Mouse (Mus musculus) retina, embryonic 14.5 days (tissue): ENCODE measurements around the gene Syde2.
"Not testable (repeated sequence)": the region's sequence is repeated elsewhere in the genome, so short reads cannot be mapped to it uniquely, and the experiment has no call there.

Source experiments
- DNase-seq: peaks from one replicate; pipeline ENCODE4 v3.0.0-alpha.2; 2015; ENCODE audit warnings: low spot score

The Syde2 gene

GRCm38 (mm10) chr3:145966806-145967205 is 20.9 kb upstream of the Syde2 start:
- no peak for DNase-seq

- DNase-seq, result no peak
Observed at GRCm38 (mm10) chr3:145969031-145969501, 18.6 kb upstream of the Syde2 start.

DNA sequence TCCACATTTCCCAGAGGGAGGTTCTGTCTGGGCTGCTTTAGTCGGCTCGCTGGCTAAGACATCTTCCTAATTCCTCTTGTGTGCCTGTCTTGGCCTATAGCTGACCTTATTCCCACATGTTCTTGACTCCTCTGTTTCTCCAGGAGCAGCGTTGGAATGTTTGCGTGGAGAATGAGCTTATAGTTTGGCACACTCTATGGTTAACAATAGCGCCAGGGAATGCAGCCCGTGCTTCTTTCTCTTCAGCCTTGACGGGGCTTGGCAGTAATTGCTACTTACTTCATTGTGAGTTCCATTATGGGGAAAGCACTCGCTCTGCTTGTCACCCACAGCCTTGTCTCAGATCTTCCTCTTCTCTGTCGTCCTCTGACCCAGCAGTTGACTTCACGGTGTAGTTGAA is 16.2 kb upstream of the Syde2 start:
- DNase-seq, result no peak

- no peak for DNase-seq
Observed at GRCm38 (mm10) chr3:145974986-145975385, 12.7 kb upstream of the Syde2 start.

DNA sequence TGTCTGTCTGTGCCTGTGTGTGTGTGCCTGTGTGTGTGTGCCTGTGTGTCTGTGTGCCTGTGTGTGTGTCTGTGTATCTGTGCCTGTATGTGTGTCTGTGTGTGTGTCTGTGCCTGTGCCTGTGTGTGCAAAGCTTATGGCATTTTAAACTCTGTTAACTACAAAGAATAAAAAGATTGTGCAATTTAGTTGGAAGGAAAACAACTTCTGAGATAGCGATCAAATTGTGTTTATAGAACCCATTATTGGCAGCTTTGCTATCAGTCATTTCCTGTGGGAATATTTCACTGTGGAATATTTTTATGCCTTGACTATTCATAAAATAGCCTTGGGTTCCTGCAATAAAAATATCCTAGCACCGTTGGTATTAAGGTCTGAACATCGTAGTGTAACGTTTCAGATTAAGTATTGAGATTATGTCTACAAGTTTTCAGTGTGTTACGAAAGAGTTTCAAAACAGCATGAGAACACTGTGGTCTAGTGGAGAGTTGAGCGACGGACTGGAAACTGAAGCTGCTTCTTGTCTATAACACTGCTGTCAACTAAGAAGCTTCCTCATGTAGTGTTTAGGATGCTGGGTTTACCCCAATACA is 2.2 kb upstream of the Syde2 start:
- DNase-seq, result no peak

GRCm38 (mm10) chr3:145986317-145987001 is 1.2 kb upstream of the Syde2 start:
- DNase-seq, result no peak

GRCm38 (mm10) chr3:145987970-145988683 is 457 bp downstream of the Syde2 start:
- peak; percentile 69 for DNase-seq

GRCm38 (mm10) chr3:145988684-145989575 is 1.3 kb downstream of the Syde2 start:
- DNase-seq, result peak; percentile 38

- DNase-seq, result peak; percentile 31
Observed at GRCm38 (mm10) chr3:145989576-145990081, 2.0 kb downstream of the Syde2 start.

GRCm38 (mm10) chr3:145991130-145991529 is 3.5 kb downstream of the Syde2 start:
- DNase-seq, result no peak

DNA sequence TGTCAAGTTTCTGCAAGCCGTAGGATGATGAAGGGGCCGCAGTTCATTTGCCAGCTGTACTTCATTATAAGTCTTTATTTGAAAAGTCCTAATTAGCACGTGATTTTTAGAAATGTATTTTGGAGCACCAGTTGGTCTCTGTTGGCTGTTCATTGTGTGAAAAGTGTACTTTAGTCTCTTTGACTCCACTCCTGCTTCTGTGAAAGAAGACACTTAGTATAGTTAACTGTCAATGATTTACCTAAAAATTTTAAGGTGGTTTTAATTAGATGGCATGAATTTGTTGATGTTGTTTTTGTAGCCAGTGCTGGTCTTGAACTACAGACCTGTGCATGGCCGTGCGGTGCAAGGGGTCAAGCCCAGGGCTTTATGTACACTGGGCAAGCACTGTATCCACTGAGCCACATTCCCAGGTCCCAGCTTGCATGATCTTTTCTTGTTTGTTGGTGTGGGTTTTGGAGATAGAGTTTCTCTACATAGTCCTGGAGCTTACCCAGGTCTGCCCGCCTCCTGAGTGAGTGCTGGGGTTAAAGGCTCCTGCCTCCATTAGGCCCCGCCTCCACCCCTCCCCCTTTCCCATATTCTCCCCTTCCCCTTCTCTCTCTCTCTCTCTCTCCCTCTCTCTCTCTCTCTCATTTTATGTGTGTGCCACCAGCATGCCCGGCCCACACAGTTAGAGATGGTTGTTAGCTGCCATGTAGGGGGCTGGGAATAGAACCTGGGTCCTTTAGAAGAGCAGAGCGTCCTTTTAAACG is 4.5 kb downstream of the Syde2 start:
- no peak for DNase-seq

- no peak for DNase-seq
Observed at GRCm38 (mm10) chr3:145992796-145993195, 5.1 kb downstream of the Syde2 start.

DNA sequence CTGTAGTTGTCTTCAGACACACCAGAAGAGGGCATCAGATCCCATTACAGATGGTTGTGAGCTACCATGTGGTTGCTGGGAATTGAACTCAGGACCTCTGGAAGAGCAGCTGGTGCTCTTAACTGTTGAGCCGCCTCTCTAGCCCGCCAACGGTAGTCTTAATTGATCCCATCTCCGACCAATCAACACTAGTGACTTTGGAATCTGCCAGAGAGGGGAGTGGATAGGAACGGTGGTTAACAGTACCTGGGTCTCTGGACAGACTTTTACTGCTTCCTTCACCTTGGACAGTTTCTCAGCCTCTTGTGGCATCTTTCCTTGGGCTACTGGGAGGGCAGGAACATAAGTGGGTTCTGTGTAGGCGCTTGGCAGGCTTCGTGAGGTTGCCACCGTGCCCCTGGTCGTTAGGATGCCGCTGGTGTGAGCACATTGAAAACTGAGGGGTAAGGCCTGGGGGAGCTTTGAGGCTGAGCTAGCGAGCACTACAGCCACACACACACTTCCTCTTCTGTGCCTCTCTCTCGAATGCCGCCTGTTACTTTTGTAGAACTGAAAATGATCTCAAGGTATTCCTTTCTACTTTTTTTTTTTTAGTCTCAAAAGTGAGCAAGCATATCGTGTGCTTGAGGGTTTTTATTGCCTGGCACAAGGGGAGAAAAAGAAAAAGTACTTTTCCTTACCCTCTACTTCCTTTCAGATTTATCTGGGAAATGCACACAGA is 6.0 kb downstream of the Syde2 start:
- no peak for DNase-seq

- no peak for DNase-seq
Observed at GRCm38 (mm10) chr3:145995489-145995888, 7.8 kb downstream of the Syde2 start.

- not testable (repeated sequence) for DNase-seq
Observed at GRCm38 (mm10) chr3:145996539-145996938, 8.9 kb downstream of the Syde2 start.

- no peak for DNase-seq
Observed at GRCm38 (mm10) chr3:146004347-146005051, 16.8 kb downstream of the Syde2 start.

DNA sequence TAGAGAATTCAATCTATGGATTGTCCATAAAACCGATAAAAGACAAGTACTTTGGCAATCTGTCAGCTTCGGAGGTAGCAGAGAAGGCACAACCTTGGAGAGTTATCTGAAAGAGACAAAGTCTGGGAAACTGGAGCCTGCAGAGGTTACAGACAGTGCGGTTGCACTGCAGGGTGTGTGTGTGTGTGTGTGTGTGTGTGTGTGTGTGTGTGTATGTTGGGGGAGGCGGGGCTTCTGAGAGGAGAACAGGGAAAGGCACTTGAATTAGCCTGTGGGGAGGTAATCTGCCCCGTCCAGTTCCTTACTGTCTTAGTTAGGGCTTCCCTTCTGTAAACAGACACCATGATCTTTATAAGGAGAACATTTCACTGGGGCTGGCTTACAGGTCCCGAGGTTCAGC is 20.2 kb downstream of the Syde2 start:
- no peak for DNase-seq

GRCm38 (mm10) chr3:146009859-146010645 is 22.4 kb downstream of the Syde2 start:
- peak; percentile 16 for DNase-seq

GRCm38 (mm10) chr3:146010751-146011150 is 23.1 kb downstream of the Syde2 start:
- DNase-seq, result peak; percentile 38
